Mouse (Mus musculus): ENCODE results near the gene Cacna1h.

The Cacna1h gene

GRCm38 (mm10) chr17:25445841-25446240 lies 12.3 kb upstream of the Cacna1h start:
- in situ Hi-C loops (cut with MboI), result no loop called here

GRCm38 (mm10) chr17:25445074-25445473 lies 11.5 kb upstream of the Cacna1h start:
- in situ Hi-C loops (cut with MboI), result no loop called here

GRCm38 (mm10) chr17:25442889-25443288 lies 9.3 kb upstream of the Cacna1h start:
- in situ Hi-C loops (cut with MboI), result no loop called here

GRCm38 (mm10) chr17:25441417-25441816 lies 7.8 kb upstream of the Cacna1h start:
- in situ Hi-C loops (cut with MboI), result no loop called here

- in situ Hi-C loops (cut with MboI), result no loop called here
These were observed 363 bp downstream of the Cacna1h start for GRCm38 (mm10) chr17:25433223-25433616.

- in situ Hi-C loops (cut with MboI), result no loop called here
These were observed 976 bp downstream of the Cacna1h start for GRCm38 (mm10) chr17:25432433-25433181.

- in situ Hi-C loops (cut with MboI), result no loop called here
These were observed 3.0 kb downstream of the Cacna1h start for GRCm38 (mm10) chr17:25430534-25430933.

GRCm38 (mm10) chr17:25429886-25430285 lies 3.7 kb downstream of the Cacna1h start:
- in situ Hi-C loops (cut with MboI), result no loop called here

GRCm38 (mm10) chr17:25429240-25429639 lies 4.3 kb downstream of the Cacna1h start:
- in situ Hi-C loops (cut with MboI), result no loop called here

- in situ Hi-C loops (cut with MboI), result no loop called here
These were observed 6.1 kb downstream of the Cacna1h start for GRCm38 (mm10) chr17:25427441-25427840.

- in situ Hi-C loops (cut with MboI), result no loop called here
These were observed 7.6 kb downstream of the Cacna1h start for GRCm38 (mm10) chr17:25425996-25426395.

- in situ Hi-C loops (cut with MboI), result no loop called here
These were observed 9.0 kb downstream of the Cacna1h start for GRCm38 (mm10) chr17:25424526-25425080.

- in situ Hi-C loops (cut with MboI), result no loop called here
These were observed 12.6 kb downstream of the Cacna1h start for GRCm38 (mm10) chr17:25420998-25421397.

- in situ Hi-C loops (cut with MboI), result no loop called here
These were observed 14.7 kb downstream of the Cacna1h start for GRCm38 (mm10) chr17:25418926-25419325.

- in situ Hi-C loops (cut with MboI), result no loop called here
These were observed 15.6 kb downstream of the Cacna1h start for GRCm38 (mm10) chr17:25417990-25418389.

GRCm38 (mm10) chr17:25416219-25416618 lies 17.4 kb downstream of the Cacna1h start:
- in situ Hi-C loops (cut with MboI), result no loop called here

GRCm38 (mm10) chr17:25415421-25415913 lies 18.1 kb downstream of the Cacna1h start:
- in situ Hi-C loops (cut with MboI), result no loop called here

GRCm38 (mm10) chr17:25414917-25415316 lies 18.7 kb downstream of the Cacna1h start:
- in situ Hi-C loops (cut with MboI), result no loop called here

- in situ Hi-C loops (cut with MboI), result no loop called here
These were observed 19.4 kb downstream of the Cacna1h start for GRCm38 (mm10) chr17:25414209-25414608.

- in situ Hi-C loops (cut with MboI), result no loop called here
These were observed 22.3 kb downstream of the Cacna1h start for GRCm38 (mm10) chr17:25411251-25411650.

GRCm38 (mm10) chr17:25410786-25411185 lies 22.8 kb downstream of the Cacna1h start:
- in situ Hi-C loops (cut with MboI), result no loop called here

- in situ Hi-C loops (cut with MboI), result no loop called here
These were observed 23.4 kb downstream of the Cacna1h start for GRCm38 (mm10) chr17:25410180-25410579.

GRCm38 (mm10) chr17:25409621-25410020 lies 24.0 kb downstream of the Cacna1h start:
- in situ Hi-C loops (cut with MboI), result no loop called here

All from mature B cell (primary cell).